Mouse (Mus musculus) cerebellum, adult 8-10 months (tissue): ENCODE measurements around the gene Slc38a3.

Experiments used
- DNase-seq: peaks from one replicate; pipeline ENCODE4 v3.0.0; 2022

Gene Slc38a3

GRCm38 (mm10) chr9:107695441-107696105 lies 26.2 kb upstream of the Slc38a3 start:
- no peak for DNase-seq

GRCm38 (mm10) chr9:107694627-107695026 lies 25.3 kb upstream of the Slc38a3 start:
- no peak for DNase-seq

DNA sequence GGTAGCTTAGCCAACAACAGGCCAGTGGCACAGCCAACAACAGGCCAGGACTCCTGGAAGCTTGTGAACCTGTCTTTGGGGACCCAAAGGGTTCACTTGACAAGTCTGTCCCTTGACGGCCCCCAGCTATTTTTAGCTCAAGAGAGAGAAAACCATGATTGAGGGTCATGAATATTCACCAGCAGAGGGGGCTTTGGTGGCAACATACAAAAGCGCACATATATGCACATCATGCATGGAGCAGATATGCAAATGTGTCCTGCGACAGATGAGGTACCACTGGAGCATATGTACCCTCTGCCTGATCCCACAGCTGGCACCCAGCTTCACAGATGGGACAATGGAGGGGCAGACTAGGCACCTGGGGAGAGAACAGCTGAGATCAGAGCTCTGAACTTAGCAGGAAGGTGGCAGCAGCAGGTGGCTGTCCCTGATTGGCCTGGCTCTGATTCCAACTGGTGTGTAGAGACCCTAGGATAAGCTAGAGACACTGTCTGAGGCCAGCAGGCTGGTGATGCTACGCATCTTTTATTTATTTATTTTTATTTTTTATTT lies 24.2 kb upstream of the Slc38a3 start:
- no peak for DNase-seq

GRCm38 (mm10) chr9:107692785-107693184 lies 23.5 kb upstream of the Slc38a3 start:
- no peak for DNase-seq

- DNase-seq: no peak
Measured at GRCm38 (mm10) chr9:107690391-107690790, 21.1 kb upstream of the Slc38a3 start.

GRCm38 (mm10) chr9:107688939-107689338 lies 19.6 kb upstream of the Slc38a3 start:
- DNase-seq: no peak

- no peak for DNase-seq
Measured at GRCm38 (mm10) chr9:107688415-107688814, 19.1 kb upstream of the Slc38a3 start.

GRCm38 (mm10) chr9:107685231-107685981 lies 16.1 kb upstream of the Slc38a3 start:
- no peak for DNase-seq

GRCm38 (mm10) chr9:107682405-107682804 lies 13.1 kb upstream of the Slc38a3 start:
- no peak for DNase-seq

DNA sequence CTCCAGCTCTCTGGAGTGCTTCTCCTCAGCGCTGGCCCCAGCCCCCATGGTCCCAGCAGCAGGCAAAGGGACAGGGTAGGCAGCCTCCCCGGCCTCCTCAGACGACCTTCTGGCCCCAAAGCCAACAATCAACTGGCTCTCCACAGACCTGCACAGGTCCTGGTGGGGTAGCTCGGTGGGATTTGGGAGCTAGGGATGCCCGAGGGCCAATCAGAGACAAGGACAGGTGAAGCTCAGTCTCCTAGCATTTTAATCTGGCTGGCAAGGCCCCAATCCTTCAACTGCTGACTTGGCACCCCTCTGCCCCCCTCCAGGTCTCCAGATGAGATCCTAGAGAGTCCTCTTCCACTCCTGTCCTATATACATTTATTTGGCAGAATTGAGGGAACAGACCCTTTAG lies 10.2 kb upstream of the Slc38a3 start, which contains the start of gene Gnat1:
Gene Gnat1 (minus strand): TSS at position 212 of the 400 bp plus-strand sequence.
- no peak for DNase-seq

GRCm38 (mm10) chr9:107678861-107679260 lies 9.5 kb upstream of the Slc38a3 start:
- no peak for DNase-seq

DNA sequence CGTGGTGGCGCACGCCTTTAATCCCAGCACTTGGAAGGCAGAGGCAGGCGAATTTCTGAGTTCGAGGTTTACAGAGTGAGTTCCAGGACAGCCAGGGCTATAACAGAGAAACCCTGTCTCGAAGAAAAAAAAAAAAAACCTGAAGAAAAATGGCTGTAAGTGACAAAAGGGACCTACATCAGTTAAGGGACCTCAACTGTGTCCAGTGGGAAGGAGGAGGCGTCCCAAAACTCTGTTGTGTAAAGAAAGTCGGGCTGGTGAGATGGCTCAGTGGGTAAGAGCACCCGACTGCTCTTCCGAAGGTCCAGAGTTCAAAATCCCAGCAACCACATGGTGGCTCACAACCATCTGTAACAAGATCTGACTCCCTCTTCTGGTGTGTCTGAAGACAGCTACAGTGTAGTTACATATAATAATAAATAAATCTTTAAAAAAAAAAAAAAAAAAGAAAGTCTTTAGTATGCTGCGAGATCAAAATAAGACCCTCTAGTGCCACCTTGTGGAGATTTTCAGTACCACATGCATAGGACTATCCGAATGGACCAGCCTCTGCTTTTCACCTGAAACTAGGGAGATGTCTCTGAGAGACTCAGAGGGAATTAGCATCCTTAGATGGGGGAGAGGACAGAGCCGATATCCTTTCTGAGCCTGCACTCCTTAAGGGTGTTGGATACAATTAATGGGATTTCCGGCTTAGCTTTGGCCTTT lies 8.6 kb upstream of the Slc38a3 start:
- peak; percentile 81 for DNase-seq

DNA sequence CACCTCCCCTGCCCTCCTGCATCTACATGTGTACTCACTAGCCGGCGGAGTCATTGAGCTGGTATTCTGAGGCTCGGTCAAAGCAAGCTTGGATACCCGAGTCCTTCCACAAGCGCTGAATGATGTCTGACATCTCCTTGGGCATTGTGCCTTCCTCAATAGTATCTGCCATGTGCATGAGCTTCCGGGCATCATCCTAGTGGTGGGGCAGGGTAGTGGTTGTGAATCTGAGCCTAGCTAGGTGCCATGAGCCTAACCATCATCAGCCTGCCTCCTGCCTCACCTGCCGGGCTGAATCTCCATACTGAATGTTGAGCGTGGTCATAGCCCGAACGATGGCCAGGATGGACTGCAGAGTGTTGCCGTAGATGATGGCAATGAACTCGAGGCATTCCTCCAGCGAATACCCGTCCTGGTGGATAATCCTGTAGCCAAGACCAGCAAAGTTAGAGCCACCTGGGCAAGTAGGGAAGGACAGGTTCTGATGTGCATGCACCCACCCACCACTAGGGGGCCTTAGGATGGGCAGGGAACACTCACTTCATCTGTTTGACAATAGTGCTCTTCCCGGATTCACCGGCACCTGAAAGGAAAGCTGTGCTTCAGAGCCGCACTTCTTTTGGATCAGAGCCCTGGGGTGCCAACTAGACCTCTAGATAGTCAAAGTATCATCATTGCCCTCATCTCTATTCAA lies 7.9 kb upstream of the Slc38a3 start:
- peak; percentile 60 for DNase-seq

- DNase-seq: no peak
Measured at GRCm38 (mm10) chr9:107676302-107676701, 7.0 kb upstream of the Slc38a3 start.

DNA sequence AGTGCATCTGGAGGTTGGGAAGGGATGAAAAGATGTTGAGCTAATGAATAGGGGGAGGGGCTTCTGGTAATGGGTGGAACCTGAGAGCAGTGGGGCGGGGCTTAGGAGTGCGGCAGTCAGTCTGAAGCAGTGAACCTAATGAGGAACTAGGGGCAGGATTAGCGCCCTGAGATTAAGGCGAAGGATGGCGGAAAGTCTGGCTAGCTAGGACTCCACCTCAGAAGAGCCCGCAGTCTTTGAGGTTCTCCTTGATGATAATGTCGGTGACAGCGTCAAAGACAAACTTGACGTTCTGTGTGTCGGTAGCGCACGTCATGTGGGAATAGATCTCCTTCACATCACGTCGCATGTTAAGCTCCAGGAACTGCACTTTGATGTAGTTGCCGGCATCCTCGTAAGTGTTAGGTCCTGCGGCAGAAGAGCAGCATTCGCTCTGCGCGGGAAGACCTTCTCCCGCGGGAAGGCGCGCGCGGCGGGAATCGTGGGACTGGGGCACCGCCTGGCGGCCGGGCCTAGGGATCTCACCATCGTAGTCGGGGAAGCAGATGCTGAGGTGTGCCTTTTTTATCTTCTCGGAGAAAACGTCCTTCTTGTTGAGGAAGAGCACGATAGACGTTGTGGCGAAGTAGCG lies 6.5 kb upstream of the Slc38a3 start:
- DNase-seq: peak; percentile 54

DNA sequence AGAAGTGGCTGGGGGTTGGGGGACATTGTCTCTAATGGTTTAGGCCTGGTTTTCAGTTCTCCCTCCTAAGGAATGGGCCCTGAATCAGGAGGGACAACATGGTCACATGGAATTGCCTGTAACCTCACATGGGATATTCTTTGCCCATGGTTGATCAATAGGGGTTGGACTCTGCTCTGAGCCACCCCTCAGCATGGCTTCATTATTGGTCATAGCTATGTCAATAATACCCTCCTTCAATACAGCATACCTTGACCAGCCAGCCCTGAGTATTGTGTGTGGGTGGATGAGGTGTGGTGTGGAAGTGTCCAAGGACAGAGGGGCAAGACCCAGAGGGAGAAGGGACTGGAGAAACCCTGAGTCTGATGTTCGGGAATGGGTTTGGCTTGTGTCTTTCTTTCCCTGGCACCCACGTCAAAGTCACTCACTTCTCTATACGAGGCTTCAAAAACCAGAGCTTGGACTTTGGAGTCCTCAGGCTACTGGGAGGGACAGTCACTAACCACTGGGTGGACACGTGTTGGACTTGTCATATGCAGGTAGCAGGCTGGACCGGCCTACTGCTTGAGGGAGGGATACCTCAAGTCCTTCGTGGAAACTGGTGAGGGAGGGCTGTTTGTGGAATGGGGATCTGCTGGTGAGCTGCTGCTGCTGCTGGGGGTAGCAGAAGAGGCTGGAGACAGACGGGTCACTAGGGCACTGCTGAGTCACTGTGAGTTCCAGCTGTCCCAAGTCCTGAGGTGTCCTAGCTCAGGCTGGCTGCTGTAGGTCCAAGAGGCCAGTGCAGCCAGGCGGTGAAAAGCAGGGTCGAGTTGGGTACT lies 5.5 kb upstream of the Slc38a3 start:
- no peak for DNase-seq

DNA sequence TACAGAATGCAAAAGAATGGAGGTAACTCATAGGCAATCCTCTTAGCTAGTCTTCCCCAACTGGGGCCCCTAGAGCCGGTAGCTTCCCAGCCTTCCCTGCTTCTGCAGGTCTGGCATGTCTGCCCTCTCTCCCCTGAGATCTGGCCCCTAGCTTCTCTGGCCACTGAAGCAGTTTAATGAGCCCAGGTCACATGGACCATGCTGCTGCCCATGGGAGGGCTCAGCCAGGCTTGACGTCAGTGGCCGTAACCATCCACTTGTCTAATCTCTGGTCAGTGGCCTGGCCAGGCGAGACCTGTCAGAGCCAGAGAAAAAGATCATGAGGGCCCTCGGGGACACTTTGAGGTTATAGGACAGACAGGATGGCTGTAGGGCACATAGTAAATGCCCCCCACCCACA lies 929 bp upstream of the Slc38a3 start:
- DNase-seq: no peak

DNA sequence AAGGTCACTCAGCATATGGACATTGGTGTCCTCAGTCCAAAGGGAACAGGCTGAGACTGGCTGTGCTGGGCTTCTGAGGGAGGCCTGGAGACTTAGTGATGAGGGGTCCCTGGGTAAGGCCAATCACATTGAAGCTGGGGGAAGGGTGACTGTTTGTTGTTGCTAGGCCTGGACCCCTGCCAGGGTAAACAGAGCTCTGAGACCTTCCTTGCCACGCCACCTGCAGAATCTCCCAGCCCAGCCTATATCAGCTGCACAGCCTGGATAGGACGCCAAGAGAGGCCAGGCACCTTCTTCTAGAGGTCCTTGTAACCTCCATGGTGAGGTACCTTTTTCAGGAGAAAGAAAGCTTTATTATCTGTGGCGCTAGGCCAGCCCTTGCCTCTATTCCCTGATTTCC lies 414 bp downstream of the Slc38a3 start:
- DNase-seq: no peak

- DNase-seq: no peak
Measured at GRCm38 (mm10) chr9:107668011-107668410, 1.3 kb downstream of the Slc38a3 start.

GRCm38 (mm10) chr9:107667219-107667618 lies 2.1 kb downstream of the Slc38a3 start:
- DNase-seq: no peak

- no peak for DNase-seq
Measured at GRCm38 (mm10) chr9:107666751-107667205, 2.6 kb downstream of the Slc38a3 start.
